Mouse (Mus musculus) frontal cortex, postnatal 14 days (tissue): ENCODE measurements at regions not wholly inside any gene's neighbourhood (a gene's known extent, or its start where the extent isn't known, plus 50 kb on each side); places are given as distances from the start of the nearest gene placed in this dataset.

Experiments
- DNase-seq, 2 experiments: peaks; one replicate each; pipeline ENCODE4 v3.0.0; 2022; ENCODE audit warnings: low spot score in 2 of 2

DNA sequence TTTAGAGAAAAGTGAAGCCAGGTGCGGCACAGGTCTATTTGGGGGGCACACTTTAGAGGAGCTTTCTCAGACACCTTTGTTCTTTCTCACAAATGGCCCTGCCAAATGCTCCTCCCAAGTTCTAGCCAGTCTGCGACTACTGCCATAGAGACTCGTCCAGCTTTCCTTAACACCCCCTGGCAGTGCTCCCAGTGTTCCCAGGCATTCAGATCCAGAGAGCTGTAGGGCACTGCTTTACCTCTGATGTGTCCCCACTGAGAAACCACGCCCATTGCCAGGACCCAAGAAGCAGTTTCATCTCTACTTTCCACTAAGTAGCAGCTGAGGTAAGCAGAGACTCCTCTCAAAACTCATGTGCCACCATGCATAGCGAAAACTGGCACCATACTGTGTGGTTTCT lies 102.3 kb upstream of the Mgmt start:
- no peak for DNase-seq

GRCm38 (mm10) chr7:136796415-136796814 lies 98.0 kb upstream of the Mgmt start:
- DNase-seq, result no peak

- no peak for DNase-seq
These were observed 96.5 kb upstream of the Mgmt start for GRCm38 (mm10) chr7:136797780-136798435.

- no peak for DNase-seq
These were observed 95.8 kb upstream of the Mgmt start for GRCm38 (mm10) chr7:136798605-136799004.

GRCm38 (mm10) chr7:136807101-136807500 lies 87.3 kb upstream of the Mgmt start:
- no peak for DNase-seq

GRCm38 (mm10) chr7:136807968-136808367 lies 86.4 kb upstream of the Mgmt start:
- DNase-seq, result no peak

DNA sequence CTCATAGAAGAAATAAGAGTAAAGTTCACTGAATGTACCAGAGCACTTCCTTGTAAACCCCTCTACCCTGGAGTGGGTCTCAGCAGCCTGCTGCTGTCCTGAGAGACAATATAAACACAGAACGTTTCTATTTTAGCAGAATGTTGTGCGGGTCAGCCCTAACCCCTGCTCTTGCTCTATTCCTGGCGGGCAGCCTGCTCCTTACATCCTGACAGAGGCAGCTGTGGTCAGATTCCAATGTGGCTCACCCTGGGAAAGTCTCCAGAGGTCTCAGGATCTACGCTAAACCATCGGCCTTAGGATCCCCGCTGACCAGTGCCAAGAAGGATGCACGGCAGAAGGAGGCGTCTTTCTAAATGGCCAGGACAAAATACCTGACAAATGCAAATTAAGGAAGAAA lies 84.8 kb upstream of the Mgmt start:
- no peak for DNase-seq

GRCm38 (mm10) chr7:136813691-136814325 lies 80.6 kb upstream of the Mgmt start:
- DNase-seq, result no peak

GRCm38 (mm10) chr7:136814751-136815150 lies 79.7 kb upstream of the Mgmt start:
- DNase-seq, result no peak

GRCm38 (mm10) chr7:136820291-136820690 lies 74.1 kb upstream of the Mgmt start:
- no peak for DNase-seq

- no peak for DNase-seq
These were observed 68.8 kb upstream of the Mgmt start for GRCm38 (mm10) chr7:136825647-136826046.

- DNase-seq, result no peak
These were observed 64.6 kb upstream of the Mgmt start for GRCm38 (mm10) chr7:136829621-136830313.

DNA sequence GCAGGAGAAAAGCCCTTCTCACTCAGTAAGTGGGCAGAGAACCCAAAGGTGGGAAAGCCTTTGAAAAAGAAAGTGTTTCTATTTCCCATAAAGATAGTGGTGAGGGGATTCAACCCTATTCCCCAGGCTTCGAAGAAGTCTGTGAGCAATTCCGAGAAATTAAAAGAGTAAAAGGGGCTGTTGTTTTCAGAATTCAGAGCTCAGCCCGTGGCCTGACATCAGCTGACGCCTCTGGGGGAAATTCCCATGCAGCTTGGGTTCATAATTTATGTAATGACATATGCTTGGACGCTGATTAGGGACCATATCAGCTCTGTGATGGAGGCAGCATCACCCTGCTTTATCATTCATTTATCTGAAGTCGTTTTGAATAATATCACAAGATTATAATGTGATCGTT lies 62.0 kb upstream of the Mgmt start:
- no peak for DNase-seq

- no peak for DNase-seq
These were observed 55.4 kb upstream of the Mgmt start for GRCm38 (mm10) chr7:136838971-136839370.

GRCm38 (mm10) chr7:136840224-136840623 lies 54.2 kb upstream of the Mgmt start:
- no peak for DNase-seq

- no peak for DNase-seq
These were observed 51.7 kb upstream of the Mgmt start for GRCm38 (mm10) chr7:136842751-136843150.

GRCm38 (mm10) chr7:136844282-136844681 lies 50.1 kb upstream of the Mgmt start:
- DNase-seq, result no peak
